Mouse (Mus musculus) limb, embryonic 10.5 days (tissue): ENCODE data around the gene Pcolce2. TPM values are rescaled to one million over a fixed set of nuclear protein-coding genes. Genes with fewer than 3 reads are reported as not detected.

Experiments used
- polyA plus RNA-seq: library from polyadenylated mRNA; unstranded; fragments of >200 nt; fragmentation: Nextera tagmentation; extraction: Ambion mirVana; gene quantifications from 2 replicates; pipeline ENCODE4 v1.2.1, GENCODE M21; 2016

Pcolce2 gene
- polyA plus RNA-seq, 1 experiment from 2014 or later = 7.1 TPM

Other genes starting within 250 kb of the Pcolce2 start
- 3.5 and 3.6 TPM in 2 replicates for gene Chst2, start 230.9 kb upstream of the Pcolce2 start, polyA plus RNA-seq
- 124 and 130 TPM in 2 replicates for gene U2surp, start 125.6 kb upstream of the Pcolce2 start, polyA plus RNA-seq
- 0.09 and 0.10 TPM in 2 replicates for gene Paqr9, start 77.9 kb upstream of the Pcolce2 start, polyA plus RNA-seq
- gene Trpc1, start 112.8 kb downstream of the Pcolce2 start, polyA plus RNA-seq = 0.90 and 1.4 TPM in 2 replicates
- 2.8 and 2.9 TPM in 2 replicates for gene Pls1, start 207.7 kb downstream of the Pcolce2 start, polyA plus RNA-seq
- 18.7 and 22.6 TPM in 2 replicates for gene Atr, start 220.0 kb downstream of the Pcolce2 start, polyA plus RNA-seq